11 mouse cellular contexts compared by ENCODE assay signal in the genomic region with DNA sequence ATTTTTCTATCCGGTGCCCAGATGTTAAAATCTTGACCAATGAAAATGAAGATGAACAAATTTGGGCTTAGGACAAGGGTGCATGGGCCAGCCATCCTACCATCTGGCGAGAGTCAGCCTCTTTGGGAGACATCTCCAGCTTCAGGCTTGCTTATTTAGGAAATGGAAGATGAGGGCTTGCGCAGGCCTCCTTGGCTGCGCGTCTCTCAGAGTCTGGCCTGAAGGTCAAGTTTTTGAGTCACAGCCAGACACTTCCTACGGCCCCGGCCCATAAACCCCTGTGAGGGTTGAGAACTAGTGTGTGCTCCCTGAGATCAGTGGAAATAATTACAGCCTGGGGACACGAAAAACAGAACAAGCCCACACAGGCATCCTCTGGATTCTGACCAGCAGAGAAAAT.
DNase-seq lines count a peak whose midpoint lies in the region; ATAC-seq and TF ChIP-seq lines count a peak whose summit lies in the region.
"Had no signal": no experiment of that assay in that cellular context is flagged by ENCODE, and none has a peak within 500 bp of the region (broad histone marks: within the 10 kb centered on the region; RNA-seq: fewer than 3 reads in every experiment).

No protein-coding gene starts in this region.

- peaks cover 24% of the 10 kb centered on the region for H3K4me1 ChIP-seq in stomach, embryonic 16.5 days (ENCODE audit: control insufficient read depth, insufficient read depth, low read length)
- H3K4me1 ChIP-seq in stomach, postnatal 0 days (replicated peaks; ENCODE audit: control insufficient read depth, insufficient read depth), result peaks cover 2% of the 10 kb centered on the region; the same call in 1 of the 2 replicates

- TF ChIP-seq CTCF in stomach, postnatal 0 days (IDR thresholded peaks at IDR 0.05; ENCODE audit: low read depth), result no peak

- no peak overlapping the region for H3K9ac ChIP-seq in stomach, embryonic 16.5 days (ENCODE audit: low read length)
- no peak overlapping the region for H3K9ac ChIP-seq in stomach, postnatal 0 days (ENCODE audit: low read length)
- H3K9ac ChIP-seq: hindbrain, embryonic 14.5 days; liver, embryonic 14.5 days had no signal

- TF ChIP-seq EP300 in stomach, postnatal 0 days (optimal IDR thresholded peaks at IDR 0.05), result no peak

- 0 out of 2 replicates have a peak overlapping the region, but pooled peaks have one; percentile 9 for H3K27ac ChIP-seq in stomach, embryonic 16.5 days (ENCODE audit: low read length)
- H3K27ac ChIP-seq in stomach, postnatal 0 days (replicated peaks), result no peak overlapping the region
- H3K27ac ChIP-seq: hindbrain, embryonic 14.5 days; liver, embryonic 14.5 days had no signal

- H3K4me2 ChIP-seq in stomach, embryonic 16.5 days (ENCODE audit: low read depth, low read length), result no peak overlapping the region; the same call in 1 of the 2 replicates
- H3K4me2 ChIP-seq in stomach, postnatal 0 days (replicated peaks; ENCODE audit: low read depth), result no peak overlapping the region

- intact Hi-C loops in gastrocnemius, postnatal 14 days (cut with DNase I; ENCODE audit: low total_unique reads), result loop anchor here (10.0 kb wide), 1 partner anchor 184 kb away; no protein-coding TSS in a partner anchor

- no peaks in the 10 kb centered on the region for H3K9me3 ChIP-seq in stomach, embryonic 16.5 days (replicated peaks; ENCODE audit: control insufficient read depth, low read length)
- no peaks in the 10 kb centered on the region for H3K9me3 ChIP-seq in stomach, postnatal 0 days (ENCODE audit: control insufficient read depth, low read length)

- no peak for ATAC-seq in stomach, embryonic 16.5 days (ENCODE audit: insufficient read depth, low FRiP score)
- ATAC-seq in stomach, postnatal 0 days (ENCODE audit: low FRiP score, low TSS enrichment), result no peak

- peak; percentile 35 for DNase-seq in gastrocnemius, postnatal 25 days
- DNase-seq in gastrocnemius, postnatal 14 days, result no peak
- DNase-seq in stomach, postnatal 0 days (ENCODE audit: low spot score), result no peak
- DNase-seq in kidney, adult 9 months, result peak; percentile 25
- no peak for DNase-seq in neural tube, embryonic 10.5 days (ENCODE audit: extremely low spot score, low spot score)
- DNase-seq in spleen, postnatal 10 days (ENCODE audit: low spot score in 2 of 2), result no peak
- no peak for DNase-seq in layer of hippocampus, adult 18-20 months (ENCODE audit: low spot score in 2 of 2)
- DNase-seq: retina, postnatal 1 day had no signal

- H3K27me3 ChIP-seq in stomach, embryonic 16.5 days (ENCODE audit: control insufficient read depth, insufficient read depth, low read length), result no peaks in the 10 kb centered on the region
- H3K27me3 ChIP-seq in stomach, postnatal 0 days (ENCODE audit: control insufficient read depth, insufficient read depth, low read length), result no peaks in the 10 kb centered on the region

- H3K36me3 ChIP-seq in stomach, embryonic 16.5 days (ENCODE audit: control insufficient read depth, insufficient read depth, low read length), result no peaks in the 10 kb centered on the region
- no peaks in the 10 kb centered on the region for H3K36me3 ChIP-seq in stomach, postnatal 0 days (ENCODE audit: control insufficient read depth, insufficient read depth, low read length)

- H3K4me3 ChIP-seq in stomach, embryonic 16.5 days (replicated peaks; ENCODE audit: low read length), result no peak overlapping the region
- no peak overlapping the region for H3K4me3 ChIP-seq in stomach, postnatal 0 days (ENCODE audit: low read depth, low read length)

- 47% methylated on average over 8 of the region's 8 CpGs for WGBS in stomach, embryonic 16.5 days
- 48% methylated on average over 8 of the region's 8 CpGs for WGBS in stomach, postnatal 0 days

Comparison
In these comparisons a context has a peak if more than half of its experiments do, and no peak if none do; other contexts are left out.
1. DNase-seq: peak in gastrocnemius, postnatal 25 days (single experiment) and kidney, adult 9 months (single experiment); none in gastrocnemius, postnatal 14 days (single experiment), stomach, postnatal 0 days (single experiment), neural tube, embryonic 10.5 days (single experiment), spleen, postnatal 10 days (0 of 2) and layer of hippocampus, adult 18-20 months (0 of 2).